13 mouse cellular contexts compared by ENCODE assay signal in the genomic region with DNA sequence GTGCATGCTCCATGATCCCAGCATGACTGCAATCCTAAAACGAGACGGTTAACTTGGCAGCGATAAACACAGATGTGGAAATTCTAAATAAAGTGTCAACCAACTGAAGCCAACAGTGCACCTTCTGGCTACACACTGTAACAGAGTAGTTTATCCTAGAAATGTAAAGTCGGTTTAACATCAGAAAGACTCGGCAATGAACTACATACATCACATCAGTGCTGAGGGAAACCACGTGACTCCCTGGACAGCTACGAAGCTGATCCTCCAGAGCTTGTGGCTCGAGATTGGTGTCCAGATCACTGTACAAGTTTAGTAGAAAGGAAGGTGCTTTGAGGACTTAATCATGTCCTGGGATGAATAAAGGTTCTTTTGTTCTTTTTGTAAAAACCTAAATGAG.
"Had no signal": no experiment of that assay in that cellular context is flagged by ENCODE, and none has a peak within 500 bp of the region (broad histone marks: within the 10 kb centered on the region; RNA-seq: fewer than 3 reads in every experiment).

No protein-coding gene starts in this region.

- H3K27ac ChIP-seq: hindbrain, postnatal 0 days; kidney, embryonic 15.5 days; left cerebral cortex, adult 2 months; limb, embryonic 15.5 days; liver, embryonic 12.5 days; midbrain, embryonic 15.5 days; neural tube, embryonic 12.5 days had no signal

- H3K9ac ChIP-seq: kidney, embryonic 15.5 days; limb, embryonic 15.5 days; liver, embryonic 12.5 days; midbrain, embryonic 15.5 days; neural tube, embryonic 12.5 days had no signal

- H3K4me2 ChIP-seq: kidney, embryonic 15.5 days; limb, embryonic 15.5 days; liver, embryonic 12.5 days; midbrain, embryonic 11.5 days; midbrain, embryonic 15.5 days; neural tube, embryonic 12.5 days had no signal

- H3K9me3 ChIP-seq: kidney, embryonic 15.5 days; limb, embryonic 15.5 days; liver, embryonic 12.5 days; megakaryocyte, embryonic 14.5 days; midbrain, embryonic 15.5 days; neural tube, embryonic 12.5 days had no signal

- H3K36me3 ChIP-seq: kidney, embryonic 15.5 days; limb, embryonic 15.5 days; liver, embryonic 12.5 days; midbrain, embryonic 15.5 days; neural tube, embryonic 12.5 days had no signal

- ATAC-seq: hindbrain, postnatal 0 days; intestine, embryonic 16.5 days; liver, embryonic 12.5 days; midbrain, embryonic 15.5 days had no signal

- H3K4me3 ChIP-seq: kidney, embryonic 15.5 days; left cerebral cortex, adult 2 months; limb, embryonic 15.5 days; liver, embryonic 12.5 days; megakaryocyte, embryonic 14.5 days; midbrain, embryonic 15.5 days; neural tube, embryonic 12.5 days had no signal

- DNase-seq: lung, postnatal 10 days; lung, postnatal 4 days; thymus, postnatal 36 days had no signal
